Mouse (Mus musculus) intestine, postnatal 0 days (tissue): Measurements from ENCODE around the gene Gm48551. TPM values are rescaled to one million over a fixed set of nuclear protein-coding genes. Genes with fewer than 3 reads are reported as not detected.

ENCODE experiments used
- ATAC-seq: fragments of 200-750 bp; cut with Nextera tagmentation; 2 replicates; pipeline ENCODE4 v1.8.0; 2017; ENCODE audit warnings: mild to moderate bottlenecking, moderate TSS enrichment, moderate library complexity
- H3K27ac ChIP-seq: fragments of 300-500 bp; sonication (generic); 2 replicates; pipeline ENCODE4 v1.5.1; 2014; ENCODE audit warnings: mild to moderate bottlenecking, low read depth, low read length, moderate library complexity
- H3K27me3 ChIP-seq: fragments of 300-500 bp; sonication (generic); replicated peaks from 2 replicates; pipeline ENCODE4 v1.6.1; 2014; ENCODE audit warnings: low read length, mixed read lengths; ENCODE audit not compliant: control insufficient read depth, insufficient read depth
- H3K36me3 ChIP-seq: fragments of 300-500 bp; sonication (generic); 2 replicates; pipeline ENCODE4 v1.6.1; 2014; ENCODE audit warnings: mild to moderate bottlenecking, moderate library complexity; ENCODE audit not compliant: control insufficient read depth, insufficient read depth
- H3K4me1 ChIP-seq: fragments of 300-500 bp; sonication (generic); replicated peaks from 2 replicates; pipeline ENCODE4 v1.6.1; 2014; ENCODE audit warnings: antibody characterized with exemption, low read length, mixed read lengths; ENCODE audit not compliant: control insufficient read depth, insufficient read depth
- H3K4me2 ChIP-seq: fragments of 300-500 bp; sonication (generic); replicated peaks from 2 replicates; pipeline ENCODE4 v1.6.1; 2014; ENCODE audit warnings: low read depth, mild to moderate bottlenecking, moderate library complexity
- H3K4me3 ChIP-seq: fragments of 300-500 bp; sonication (generic); 2 replicates; pipeline ENCODE4 v1.5.1; 2014; ENCODE audit warnings: low read depth, low read length
- H3K9ac ChIP-seq: fragments of 300-500 bp; sonication (generic); 2 replicates; pipeline ENCODE4 v1.6.1; 2014; ENCODE audit warnings: mild to moderate bottlenecking, low read depth, low read length
- H3K9me3 ChIP-seq: fragments of 300-500 bp; sonication (generic); 2 replicates; pipeline ENCODE4 v1.6.1; 2016; ENCODE audit warnings: mixed run types; ENCODE audit not compliant: control insufficient read depth
- CTCF ChIP-seq: sonication (generic); IDR thresholded peaks from 2 replicates; pipeline ENCODE4 v1.5.1; 2016; ENCODE audit warnings: low read depth, mild to moderate bottlenecking, control low read depth, antibody characterized with exemption, moderate library complexity
- WGBS: fragments of 180-500 bp; shearing (Covaris S2); extraction: QIAGEN DNeasy Blood & Tissue Kit; methylation state at CpG from one replicate; pipeline ENCODE4 v1.1.7; 2014; 5-methylcytosine and 5-hydroxymethylcytosine counted together
- polyA plus RNA-seq: library from polyadenylated mRNA; unstranded; fragments of >200 nt; fragmentation: Nextera tagmentation; extraction: Ambion mirVana; gene quantifications from 2 replicates; pipeline ENCODE4 v1.2.1, GENCODE M21; 2015

The Gm48551 gene
- polyA plus RNA-seq, 1 experiment from 2014 or later: 0.76 TPM

DNA sequence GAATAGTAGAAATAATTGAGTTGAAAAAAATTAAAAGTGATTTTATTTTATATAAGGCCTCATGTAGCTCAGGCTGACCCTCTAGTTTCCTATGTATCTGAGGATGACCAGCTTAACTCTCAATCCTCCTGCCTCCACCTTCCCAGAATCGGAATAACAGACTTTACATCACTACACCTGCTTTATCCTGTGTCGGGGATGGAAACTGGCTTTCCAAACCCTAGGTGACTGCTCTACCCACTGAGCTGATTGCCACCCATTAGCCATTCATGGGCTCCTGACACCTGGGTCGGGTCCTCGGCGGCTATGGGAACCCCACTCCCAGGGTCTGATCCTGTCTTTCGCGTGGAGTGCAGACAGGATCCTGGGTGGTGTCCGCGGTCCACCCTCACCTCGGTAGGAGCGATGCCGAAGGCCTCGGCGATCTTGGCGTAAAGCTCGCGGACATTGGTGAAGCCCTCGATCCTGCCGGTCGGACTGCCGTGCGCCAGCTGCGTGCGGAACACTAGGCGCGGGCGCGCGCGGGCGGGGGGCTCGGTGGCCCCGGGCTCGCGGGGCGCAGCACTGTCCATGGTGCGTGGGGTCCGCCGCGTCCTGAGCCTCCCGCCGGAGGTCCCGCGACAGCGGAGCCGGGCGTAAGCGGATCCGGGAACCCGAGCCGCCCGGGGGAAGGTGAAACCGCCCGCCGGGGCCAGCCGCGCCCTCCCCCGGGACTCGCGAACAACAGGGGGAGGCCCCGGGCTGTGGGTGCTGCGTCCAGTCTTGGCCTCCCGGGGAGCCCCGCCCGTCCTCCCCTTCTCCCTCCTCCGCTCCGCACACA, 41.4 kb upstream of the Gm48551 start, which contains the start of gene Gipc3:
TSS of gene Gipc3 (minus strand) at position 581 of the 820 bp plus-strand sequence.
- 0 out of 2 replicates have a peak, but pooled peaks cover 2% of the 10 kb centered on the region for H3K4me1 ChIP-seq
- WGBS: 5% methylated on average over 51 of the region's 67 CpGs
- ATAC-seq: no peak
- peak within 1 kb of the TSS; percentile 94 for H3K4me2 ChIP-seq
- peaks cover 5% of the 10 kb centered on the region; the same call in 1 of the 2 replicates for H3K36me3 ChIP-seq
- peak within 1 kb of the TSS; percentile 59 for H3K9ac ChIP-seq
- H3K27ac ChIP-seq: no peak within 1 kb of the TSS
- peak within 1 kb of the TSS; percentile 53 for H3K4me3 ChIP-seq
- H3K27me3 ChIP-seq: peaks cover 14% of the 10 kb centered on the region
- TF ChIP-seq CTCF: 0 out of 2 replicates have a peak, but pooled peaks have one; percentile 1
- H3K9me3 ChIP-seq: no peaks in the 10 kb centered on the region

GRCm38 (mm10) chr10:81344421-81345161, 39.7 kb upstream of the Gm48551 start:
- no peak overlapping the region for H3K4me2 ChIP-seq
- 0 out of 2 replicates have a peak, but pooled peaks cover 2% of the 10 kb centered on the region for H3K4me1 ChIP-seq
- no peaks in the 10 kb centered on the region for H3K9me3 ChIP-seq
- 46% methylated on average over 8 of the region's 8 CpGs for WGBS
- no peak overlapping the region for H3K4me3 ChIP-seq
- H3K27me3 ChIP-seq: peaks cover 14% of the 10 kb centered on the region
- peak; percentile 64 for TF ChIP-seq CTCF
- no peak overlapping the region for H3K27ac ChIP-seq
- ATAC-seq: no peak
- H3K9ac ChIP-seq: no peak overlapping the region
- peaks cover 13% of the 10 kb centered on the region; the same call in 1 of the 2 replicates for H3K36me3 ChIP-seq

DNA sequence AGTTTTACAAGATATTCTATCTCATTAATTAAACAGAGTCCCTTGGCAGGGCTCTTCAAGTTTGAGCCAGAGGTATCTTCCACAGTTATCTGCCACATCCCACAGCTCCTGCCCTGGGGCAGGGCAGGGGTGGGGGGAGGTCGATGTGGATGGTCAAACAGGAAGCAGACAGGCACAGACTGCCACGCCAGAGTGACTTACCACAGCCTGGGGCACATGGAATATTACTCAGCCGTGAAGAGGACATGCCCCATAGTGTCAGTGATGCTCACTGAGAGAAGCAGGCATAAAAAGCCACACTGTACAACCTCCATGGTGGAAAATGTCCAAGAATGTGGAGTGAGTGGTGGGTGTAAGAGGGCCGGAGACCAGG, 39.1 kb upstream of the Gm48551 start:
- Histone ChIP-seq H3K9ac (no peak overlapping the region), H3K9me3 (no peaks in the 10 kb centered on the region), H3K36me3 (peaks cover 13% of the 10 kb centered on the region; the same call in 1 of the 2 replicates), H3K4me2 (no peak overlapping the region), H3K4me1 (0 out of 2 replicates have a peak, but pooled peaks cover 2% of the 10 kb centered on the region), H3K4me3 (no peak overlapping the region), H3K27ac (no peak overlapping the region), H3K27me3 (peaks cover 14% of the 10 kb centered on the region)
- no peak for ATAC-seq
- TF ChIP-seq CTCF: no peak
- 85% methylated on average over 4 of the region's 4 CpGs for WGBS

DNA sequence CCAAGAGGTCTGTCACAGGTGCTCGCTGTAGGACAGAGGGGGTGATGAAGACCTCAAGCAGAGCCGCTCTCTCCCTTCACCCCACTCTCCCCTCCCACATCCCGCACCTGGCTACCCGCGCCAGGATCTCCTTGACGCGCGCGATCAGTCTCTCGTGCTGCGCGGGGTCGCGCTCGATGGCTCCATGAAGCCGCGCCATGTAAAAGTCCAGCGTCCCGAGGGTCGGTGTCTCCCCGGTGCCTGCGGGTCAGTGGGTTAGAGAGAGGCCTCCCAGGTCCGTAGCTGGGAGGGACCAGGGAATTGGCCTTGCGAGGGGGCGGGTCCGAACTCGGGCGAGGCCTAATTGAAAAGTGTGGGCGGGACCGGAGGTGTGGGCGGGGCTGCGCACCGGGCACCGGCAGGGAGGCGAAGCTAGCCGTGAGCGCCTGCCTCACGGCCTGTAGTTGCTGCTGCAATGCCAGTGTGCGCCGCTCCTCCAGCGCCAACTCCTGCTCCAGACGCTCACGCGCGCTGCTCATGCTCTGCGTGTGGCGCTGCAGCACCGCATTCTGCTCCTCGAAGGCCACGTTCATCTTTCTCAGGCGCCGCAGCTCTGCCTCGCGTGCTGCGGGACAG, 37.7 kb upstream of the Gm48551 start:
- peak overlapping the region; percentile 67 for H3K4me2 ChIP-seq
- peak overlapping the region; percentile 27; the same call in 1 of the 2 replicates for H3K4me3 ChIP-seq
- peaks cover 14% of the 10 kb centered on the region for H3K27me3 ChIP-seq
- H3K9me3 ChIP-seq: no peaks in the 10 kb centered on the region
- ATAC-seq: peak; percentile 46
- 13% methylated on average over 55 of the region's 55 CpGs for WGBS
- no peak overlapping the region for H3K27ac ChIP-seq
- peak; percentile 70 for TF ChIP-seq CTCF
- peaks cover 13% of the 10 kb centered on the region; the same call in 1 of the 2 replicates for H3K36me3 ChIP-seq
- H3K9ac ChIP-seq: 0 out of 2 replicates have a peak overlapping the region, but pooled peaks have one; percentile 13
- H3K4me1 ChIP-seq: no peaks in the 10 kb centered on the region

DNA sequence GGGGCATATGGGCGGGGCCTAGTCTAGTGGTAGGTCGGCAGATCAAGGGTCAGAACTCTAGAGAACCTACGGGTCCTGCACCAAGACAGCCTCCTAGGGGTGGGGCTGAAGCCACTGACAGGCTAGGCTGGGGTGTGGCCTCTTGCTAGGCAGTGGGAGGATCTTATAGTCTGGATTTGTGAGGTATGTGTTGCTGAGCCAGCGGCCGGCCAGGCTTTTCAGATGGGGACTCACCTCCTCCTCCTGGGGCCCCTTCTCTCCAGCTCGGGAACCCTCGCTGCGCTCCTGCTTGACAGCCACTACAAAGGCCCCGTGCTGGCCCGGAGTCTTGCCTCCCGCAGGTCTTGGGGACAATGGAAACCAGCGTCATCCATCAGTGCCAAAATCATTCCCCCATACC, 35.1 kb upstream of the Gm48551 start:
- TF ChIP-seq CTCF: no peak
- H3K27ac ChIP-seq: no peak overlapping the region; the same call in 1 of the 2 replicates
- 4% methylated on average over 12 of the region's 12 CpGs for WGBS
- peak overlapping the region; percentile 76 for H3K4me3 ChIP-seq
- H3K36me3 ChIP-seq: peaks cover 13% of the 10 kb centered on the region; the same call in 1 of the 2 replicates
- no peaks in the 10 kb centered on the region for H3K4me1 ChIP-seq
- no peak for ATAC-seq
- peak overlapping the region; percentile 90 for H3K4me2 ChIP-seq
- H3K9me3 ChIP-seq: no peaks in the 10 kb centered on the region
- no peaks in the 10 kb centered on the region for H3K27me3 ChIP-seq
- 0 out of 2 replicates have a peak overlapping the region, but pooled peaks have one; percentile 73 for H3K9ac ChIP-seq
